Mouse (Mus musculus) telencephalon, adult 2 months (tissue): ENCODE measurements around the gene Cdk11b.
A peak's percentile ranks its signal among the peaks of the same experiment; 100 is the strongest.
"Not testable (repeated sequence)": the region's sequence is repeated elsewhere in the genome, so short reads cannot be mapped to it uniquely, and the experiment has no call there.

Source experiments
- DNase-seq: peaks from one replicate; pipeline ENCODE4 v3.0.0-alpha.2; 2011; ENCODE audit warnings: low read depth, low spot score

Cdk11b gene

DNA sequence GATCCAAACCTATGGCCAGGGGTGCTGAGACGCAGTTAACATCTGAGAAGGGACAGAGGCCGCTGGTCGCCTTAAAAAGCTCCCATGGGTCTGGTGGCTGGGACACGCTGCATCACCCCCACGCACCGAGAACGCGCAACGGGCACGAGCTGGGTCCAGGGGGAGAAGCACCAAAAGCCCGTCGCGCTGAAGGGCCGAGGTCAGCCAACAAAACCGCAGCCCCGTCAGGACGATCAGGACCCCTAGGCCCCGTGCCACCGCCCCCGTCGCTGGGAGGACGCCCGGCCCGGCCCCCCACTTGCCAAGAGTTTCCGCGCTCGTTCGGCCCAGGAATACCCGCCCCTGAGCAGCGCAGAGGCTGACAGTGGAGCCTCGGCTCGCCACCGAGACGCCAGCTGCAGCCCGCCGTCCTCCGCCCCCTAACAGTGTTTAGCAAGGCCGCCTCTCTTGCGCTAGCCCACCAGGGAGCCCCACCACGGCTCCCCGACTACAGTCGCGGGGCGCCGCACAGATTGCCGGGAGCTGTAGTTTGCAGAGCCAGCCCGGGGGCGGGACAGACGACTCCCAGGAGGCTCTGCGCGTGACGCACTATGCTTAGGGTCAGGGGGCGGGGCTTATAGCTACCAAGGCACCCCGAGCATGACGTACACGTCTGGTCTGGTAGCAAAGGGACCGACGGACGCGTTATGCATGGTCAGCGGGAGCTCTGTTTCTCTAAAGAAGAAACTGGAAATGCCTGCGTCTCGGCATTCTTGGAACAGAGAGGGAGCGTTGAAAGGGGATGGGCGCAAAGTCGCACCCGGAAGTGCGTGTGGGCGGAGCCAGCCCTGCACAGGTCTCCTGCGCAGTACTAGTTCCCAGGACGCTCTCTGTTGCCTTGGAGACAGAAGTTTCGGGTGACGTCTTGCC lies 44.3 kb downstream of the Cdk11b start, which contains the start of gene Mib2:
Mib2 (minus strand) TSS at position 510 of the 909 bp plus-strand sequence.
- DNase-seq = peak; percentile 97

DNA sequence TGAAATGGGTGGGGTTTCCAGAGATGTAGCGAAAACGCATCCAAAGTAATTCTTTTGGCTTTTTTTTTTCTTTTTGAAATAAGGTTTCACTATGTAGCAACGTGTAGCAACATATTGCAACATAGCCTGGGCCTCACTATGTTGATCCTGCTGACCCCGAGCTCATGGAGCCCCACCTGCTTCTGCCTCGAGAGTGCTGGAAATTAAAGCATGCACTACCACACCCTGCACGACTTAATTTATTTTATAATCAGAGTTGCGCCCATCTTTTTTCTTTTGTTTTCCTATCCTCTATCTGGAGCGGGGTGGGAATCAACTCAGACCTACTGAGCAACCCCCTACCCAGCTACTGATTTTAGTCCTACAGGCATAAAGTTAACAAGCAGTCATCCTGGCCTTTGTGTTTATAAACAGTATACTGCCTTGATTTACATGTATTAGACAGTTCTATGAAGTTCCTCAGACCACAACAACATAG lies 45.0 kb downstream of the Cdk11b start:
- no peak for DNase-seq

DNA sequence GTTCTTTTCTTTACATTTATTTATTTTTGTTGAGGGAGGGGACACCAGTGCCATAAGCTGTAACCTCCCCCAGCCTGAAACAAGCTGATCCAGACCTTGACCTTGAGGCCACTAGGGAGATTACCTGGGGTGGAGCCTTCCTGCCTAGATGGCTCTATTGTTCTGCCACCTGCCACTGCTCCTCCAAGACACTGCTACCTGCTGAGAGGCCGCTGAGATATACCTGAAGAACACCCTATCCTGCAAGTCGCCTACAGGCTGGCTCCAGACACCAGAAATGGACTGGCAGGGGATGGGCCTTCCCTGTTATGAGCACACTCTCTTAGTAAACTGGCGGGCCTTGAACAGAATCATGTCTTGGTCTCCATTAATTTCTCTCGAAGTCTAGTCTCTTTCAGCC lies 45.6 kb downstream of the Cdk11b start:
- DNase-seq = not testable (repeated sequence)

DNA sequence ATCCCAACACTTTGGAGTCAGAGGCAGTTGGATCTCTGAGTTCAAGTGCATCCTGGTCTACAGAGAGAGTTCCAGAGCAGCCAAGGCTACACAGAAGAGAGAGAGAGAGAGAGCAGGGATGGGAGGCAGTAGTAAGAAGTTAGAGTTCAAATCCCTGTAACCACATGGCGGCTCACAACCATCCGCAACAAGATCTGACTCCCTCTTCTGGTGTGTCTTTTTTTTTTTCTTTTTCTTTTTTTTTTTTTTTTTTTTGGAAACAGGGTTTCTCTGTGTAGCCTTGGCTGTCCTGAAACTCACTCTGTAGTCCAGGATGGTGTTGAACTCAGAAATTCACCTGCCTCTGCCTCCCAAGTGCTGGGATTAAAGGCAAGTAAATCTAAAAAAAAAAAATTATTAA lies 47.4 kb downstream of the Cdk11b start:
- DNase-seq = no peak

DNA sequence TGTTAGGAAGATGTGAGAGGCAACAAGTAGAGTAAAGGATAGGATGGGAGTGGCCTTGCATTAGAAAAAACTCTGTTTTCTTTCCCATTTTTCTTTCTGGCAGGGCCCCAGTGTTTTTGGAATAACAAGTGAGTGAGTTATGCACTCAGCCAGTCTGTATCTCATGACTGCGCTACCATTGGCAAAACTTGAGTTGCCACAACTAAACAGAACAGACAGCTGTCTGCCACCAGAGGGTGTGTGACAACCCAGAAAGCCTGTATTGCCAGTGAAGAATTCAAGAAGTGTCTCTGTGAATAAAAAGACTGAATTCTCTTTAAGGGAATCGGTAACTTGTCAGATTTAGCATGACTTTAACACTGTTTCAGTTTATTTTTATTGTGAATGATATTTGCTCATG lies 51.3 kb downstream of the Cdk11b start:
- DNase-seq = no peak

DNA sequence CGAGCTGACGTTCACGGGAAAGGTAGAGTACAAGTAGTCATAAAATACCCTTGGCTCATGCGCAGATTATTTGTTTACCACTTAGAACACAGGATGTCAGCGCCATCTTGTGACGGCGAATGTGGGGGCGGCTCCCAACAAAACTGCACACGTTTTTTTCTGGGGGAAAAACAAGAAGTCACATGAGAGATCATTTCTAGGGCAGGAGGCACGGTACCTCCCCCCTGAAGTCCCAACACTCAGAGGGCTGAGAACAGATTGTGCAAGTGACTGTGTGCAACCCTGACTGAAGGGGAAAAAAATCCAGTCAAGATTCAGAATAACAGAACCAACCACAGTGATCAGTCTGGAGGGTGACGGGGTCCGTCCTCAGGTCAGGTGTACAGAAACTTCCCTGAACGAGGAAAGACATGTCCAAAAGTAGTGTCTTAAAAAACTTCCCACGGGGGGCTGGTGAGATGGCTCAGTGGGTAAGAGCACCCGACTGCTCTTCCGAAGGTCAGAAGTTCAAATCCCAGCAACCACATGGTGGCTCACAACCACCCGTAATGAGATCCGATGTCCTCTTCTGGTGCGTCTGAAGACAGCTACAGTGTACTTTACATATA lies 59.1 kb downstream of the Cdk11b start:
- DNase-seq = not testable (repeated sequence)

DNA sequence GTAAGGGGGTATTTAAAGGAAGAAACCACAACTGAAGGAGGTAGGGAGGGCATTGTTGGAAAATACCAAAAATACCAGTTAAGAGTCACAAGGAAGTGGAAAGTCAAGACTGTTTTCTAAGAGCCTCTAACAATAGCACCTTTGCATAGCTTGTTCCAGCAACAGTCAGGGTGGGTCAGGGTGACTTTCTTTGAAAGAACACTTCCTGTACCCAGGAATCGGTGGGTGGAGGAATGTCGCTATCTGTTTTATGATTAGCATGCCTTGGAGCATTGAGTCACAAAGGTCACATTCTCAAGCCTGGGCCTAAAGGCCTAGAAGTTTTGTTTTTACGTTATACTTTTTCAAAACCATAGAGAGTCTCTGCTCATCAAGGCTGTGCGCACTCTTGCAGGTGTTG lies 63.1 kb downstream of the Cdk11b start:
- not testable (repeated sequence) for DNase-seq

DNA sequence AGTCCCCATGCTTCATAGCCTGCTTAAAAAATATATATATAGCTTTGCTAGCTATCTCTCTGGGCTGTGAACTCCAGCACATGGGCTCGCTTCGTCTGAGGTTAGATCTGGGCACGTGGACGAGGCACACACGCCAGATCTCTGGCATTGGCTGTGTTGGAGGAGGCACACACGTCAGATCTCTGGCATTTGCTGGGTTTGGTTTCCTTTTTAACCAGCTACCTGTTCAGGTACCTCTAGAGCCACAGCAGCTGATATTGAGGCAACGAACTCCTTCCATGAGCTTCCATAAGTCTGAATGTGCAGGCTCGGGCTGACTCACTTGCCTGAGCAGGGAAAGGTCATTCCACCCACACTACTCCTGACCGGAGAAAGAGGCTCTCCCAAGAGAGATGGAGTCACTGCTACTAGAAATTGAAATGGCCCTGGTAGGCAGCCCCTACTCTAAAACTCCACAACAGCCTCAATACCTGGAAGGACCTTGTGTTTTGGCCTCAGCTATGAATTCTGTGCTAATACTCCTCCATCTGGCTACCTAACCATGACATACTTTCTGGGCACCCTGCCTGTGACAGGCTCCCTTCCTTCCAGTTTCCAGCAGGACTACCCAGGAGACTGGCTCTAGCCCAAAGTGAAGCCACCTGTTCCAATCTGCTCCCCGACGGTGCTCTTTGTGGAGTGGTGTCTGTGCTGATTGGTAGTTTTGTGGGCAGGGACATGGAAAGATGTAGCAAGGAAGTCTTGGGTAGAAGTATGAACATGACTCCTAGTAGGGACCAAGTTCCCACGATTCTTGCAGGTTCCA lies 66.1 kb downstream of the Cdk11b start:
- no peak for DNase-seq

DNA sequence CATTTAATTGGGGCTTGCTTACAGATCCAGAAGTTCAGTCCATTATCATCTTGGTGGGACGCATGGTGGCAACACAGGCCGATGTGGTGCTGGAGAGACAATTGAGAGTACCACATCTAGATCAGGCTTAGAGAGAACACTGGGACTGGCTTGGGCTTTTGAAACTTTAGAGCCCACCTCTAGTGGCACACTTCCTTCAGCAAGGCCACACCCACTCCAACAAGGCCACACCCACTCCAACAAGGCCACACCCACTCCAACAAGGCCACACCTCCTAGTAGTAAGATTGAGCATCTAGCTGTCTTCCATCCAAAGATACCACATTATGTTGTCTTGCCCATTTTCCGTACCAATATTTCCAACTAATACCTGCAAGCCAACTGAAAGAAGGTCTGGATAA lies 67.8 kb downstream of the Cdk11b start:
- no peak for DNase-seq

DNA sequence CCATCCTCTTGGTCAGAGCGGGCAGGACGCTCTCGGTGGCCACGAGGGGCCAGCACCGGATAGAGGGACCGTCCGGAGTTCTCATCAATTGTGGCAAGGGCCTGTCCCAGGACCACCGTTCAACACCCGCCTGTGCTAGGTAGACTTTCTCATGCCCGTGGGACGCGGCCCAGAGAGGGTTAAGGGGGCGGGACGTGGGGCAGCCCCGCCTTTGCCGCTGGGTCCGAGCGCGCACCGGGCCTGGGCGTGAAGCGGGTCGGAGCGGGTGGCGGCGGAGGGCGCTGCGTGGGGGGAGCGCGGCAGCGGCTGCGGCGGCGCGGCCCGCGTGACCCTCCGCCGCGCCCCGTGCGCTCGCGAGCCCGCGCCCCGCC lies 69.4 kb downstream of the Cdk11b start, which contains the start of gene Fndc10:
Fndc10 (plus strand) TSS at position 232 of the 371 bp plus-strand sequence.
- no peak for DNase-seq

DNA sequence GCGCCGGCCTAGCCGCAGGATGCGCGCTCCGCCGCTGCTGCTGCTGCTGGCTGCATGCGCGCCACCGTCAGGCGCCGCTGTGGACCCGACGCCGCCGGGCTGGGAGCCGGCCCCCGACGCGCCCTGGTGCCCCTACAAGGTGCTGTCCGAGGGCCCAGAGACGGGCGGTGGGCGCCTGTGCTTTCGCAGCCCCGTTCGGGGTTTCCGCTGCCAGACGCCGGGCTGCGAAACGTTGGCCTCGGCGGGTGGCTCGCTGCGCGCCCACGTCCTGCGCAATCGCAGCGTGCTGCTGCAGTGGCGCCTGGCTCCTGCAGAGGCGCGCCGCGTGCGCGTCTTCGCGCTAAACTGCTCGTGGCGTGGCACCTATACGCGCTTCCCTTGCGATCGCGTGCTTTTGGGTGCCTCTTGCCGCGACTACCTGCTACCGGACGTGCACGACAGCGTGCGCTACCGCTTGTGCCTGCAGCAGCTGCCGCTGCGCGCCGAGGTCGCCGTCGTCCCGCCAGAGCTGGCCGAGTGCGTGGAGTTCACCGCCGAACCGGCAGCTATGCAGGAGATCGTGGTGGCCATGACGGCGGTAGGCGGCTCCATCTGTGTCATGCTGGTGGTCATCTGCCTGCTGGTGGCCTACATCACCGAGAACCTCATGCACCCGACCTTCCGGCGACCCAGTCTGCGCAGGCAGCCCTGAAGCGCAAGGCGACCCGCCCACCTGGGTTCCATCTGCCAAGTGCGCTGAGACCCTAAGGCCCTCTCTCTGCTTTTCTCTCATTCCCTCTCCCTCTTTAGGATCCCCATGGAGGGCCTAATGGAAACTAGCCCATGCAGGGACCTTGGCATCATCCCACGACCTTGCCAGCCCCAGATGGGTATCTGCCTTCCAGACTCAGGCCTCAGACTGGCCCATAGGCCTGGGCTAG lies 70.1 kb downstream of the Cdk11b start:
- DNase-seq = peak; percentile 78

DNA sequence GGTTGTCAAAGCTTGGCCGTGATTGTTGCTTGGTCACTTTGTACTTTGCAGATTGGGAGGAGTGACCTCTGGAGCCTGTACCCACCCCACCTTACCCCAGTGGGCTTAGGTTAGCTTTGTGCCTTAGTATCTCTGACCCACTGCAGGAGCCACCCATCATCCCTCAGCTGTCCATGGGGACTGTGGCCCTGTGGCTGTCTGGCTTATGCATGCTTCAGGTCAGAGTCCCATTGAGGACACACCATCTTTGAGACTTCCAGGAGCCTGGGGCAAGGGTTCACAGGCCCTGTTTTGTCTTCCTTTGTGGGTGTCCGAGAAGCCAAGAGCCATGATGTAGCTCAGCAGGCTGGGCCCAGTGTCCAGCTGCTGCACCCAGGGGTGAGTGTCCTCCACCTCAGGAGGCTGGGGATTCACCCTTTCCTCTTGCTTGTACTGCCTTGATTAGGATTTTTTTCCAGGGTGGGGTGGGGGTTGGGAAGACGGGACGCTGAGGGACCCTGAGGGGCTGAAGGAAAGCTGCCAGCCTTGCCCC lies 70.9 kb downstream of the Cdk11b start:
- no peak for DNase-seq

DNA sequence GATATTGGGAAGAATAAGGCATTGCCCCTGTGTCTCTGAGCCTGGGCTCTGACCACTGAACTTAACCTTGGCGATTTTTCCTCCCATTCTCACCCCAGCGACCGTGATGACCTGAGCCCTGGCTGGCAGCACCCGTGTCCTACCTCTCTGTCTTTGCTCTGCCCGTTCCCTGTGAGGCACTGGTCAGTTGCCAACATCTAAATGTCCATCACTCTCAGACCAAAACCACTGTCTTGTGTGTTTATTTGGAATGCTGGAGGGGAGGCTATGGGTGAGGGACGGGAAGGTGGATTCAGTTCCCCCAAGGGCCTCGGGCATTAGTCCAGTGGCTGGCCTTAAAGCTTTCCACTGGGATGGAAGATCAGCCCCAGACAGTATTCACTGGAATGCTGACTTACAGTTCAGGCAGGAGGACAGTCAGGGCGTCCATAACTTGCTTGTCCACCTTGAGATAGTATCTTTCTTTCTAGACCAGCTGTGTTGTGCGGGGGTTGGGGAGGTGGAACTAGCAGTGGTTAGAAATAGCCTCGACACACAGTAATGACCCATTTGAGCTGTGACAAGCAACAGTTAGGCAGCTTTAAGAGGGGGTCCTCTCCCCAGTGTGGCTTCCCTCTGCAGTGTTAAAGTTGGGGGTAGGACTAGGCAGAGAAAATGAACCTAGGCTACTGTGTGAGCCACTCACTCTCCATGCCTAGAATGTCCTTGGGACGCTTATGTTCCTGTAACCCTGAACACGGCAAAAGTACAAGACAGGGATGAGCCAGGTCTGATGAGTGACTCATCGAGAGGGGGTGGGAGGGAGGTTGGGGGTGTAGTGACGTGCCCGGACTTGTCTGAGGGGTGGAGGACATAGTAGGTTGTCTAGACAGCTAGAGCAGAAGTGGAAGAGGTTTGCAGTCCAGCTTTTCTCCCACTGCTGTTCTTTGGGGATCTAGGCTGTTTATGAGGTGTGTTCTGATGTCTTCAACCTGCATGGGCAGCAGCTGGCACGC lies 71.9 kb downstream of the Cdk11b start:
- DNase-seq = no peak
